Mouse (Mus musculus): ENCODE data around the gene Pxdc1. TPM values are rescaled to one million over a fixed set of nuclear protein-coding genes. Genes with fewer than 3 reads are reported as not detected.

Pxdc1 gene
- polyA plus RNA-seq, 1 experiment from 2014 or later: 19.3 TPM

Other genes starting within 250 kb of the Pxdc1 start
- not detected in 2 replicates for gene Fam50b, start 81.4 kb upstream of the Pxdc1 start, polyA plus RNA-seq (2015; fragmentation: Nextera tagmentation; extraction: Ambion mirVana)
- 39.4 and 40.2 TPM in 2 replicates for gene Prpf4b, start 221.8 kb upstream of the Pxdc1 start, polyA plus RNA-seq (2015; fragmentation: Nextera tagmentation; extraction: Ambion mirVana)

Measured in heart, embryonic 16.5 days (tissue).